Mouse (Mus musculus) left cerebral cortex, postnatal 14 days (tissue): ENCODE results near the gene Elk4. TPM values are rescaled to one million over a fixed set of nuclear protein-coding genes. Genes with fewer than 3 reads are reported as not detected.

Source experiments
- DNase-seq, 2 experiments: peaks; one replicate each; pipeline ENCODE4 v3.0.0; 2021 to 2022; ENCODE audit warnings: low spot score in 2 of 2, mixed read lengths in 1 of 2
- intact Hi-C: fragments of 180-260 bp; cut with DNase I; formaldehyde crosslinking; loops from one replicate; pipeline ENCODE4 v1.15.1; 2025
- total RNA-seq, 2 experiments: library from RNA; stranded (reverse); gene quantifications; 2 replicates each; pipeline ENCODE4 v1.2.3; 2021

Gene Elk4
- total RNA-seq, 2 experiments from 2014 or later, result 54.5 to 58.8 TPM

DNA sequence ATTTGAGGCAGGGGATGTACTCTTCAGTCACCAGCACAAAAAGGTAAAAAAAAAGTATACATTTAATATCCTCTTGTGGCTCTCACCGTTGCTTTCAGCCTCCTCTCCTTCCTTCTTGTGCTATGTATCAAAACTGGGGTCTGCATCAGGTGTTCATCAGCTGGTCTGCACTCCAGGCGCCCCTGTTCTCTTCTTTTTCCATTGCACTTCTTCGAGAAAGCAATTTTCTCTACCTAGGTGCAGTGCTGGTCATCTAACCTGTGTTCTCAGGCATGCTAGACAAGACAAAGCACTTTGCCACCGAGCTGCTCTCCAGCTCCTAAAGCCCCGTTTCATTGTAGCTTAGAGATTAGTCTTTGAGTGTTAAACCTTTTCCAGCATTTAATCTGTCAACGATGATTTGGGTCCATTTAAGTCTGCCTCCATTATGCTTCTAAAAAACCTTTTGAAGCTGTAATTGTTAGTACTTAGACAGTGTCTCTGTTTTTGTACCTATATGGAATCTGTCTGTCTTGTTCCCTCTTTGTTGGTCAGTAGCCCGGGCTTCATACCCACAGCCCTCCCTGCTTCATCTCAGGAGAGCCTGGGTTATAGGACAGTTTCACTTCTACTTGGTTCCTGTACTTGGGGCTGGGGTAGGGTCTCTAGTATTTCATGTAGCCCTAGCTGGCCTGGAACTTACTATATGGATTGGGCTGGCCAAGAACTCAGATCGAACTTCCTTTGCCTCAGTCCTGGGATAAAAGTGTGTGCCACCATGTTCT lies 1.7 kb downstream of the Elk4 start:
- intact Hi-C loops, result loop anchor here (5.0 kb wide), 1 partner anchor 33 kb away; no protein-coding TSS in a partner anchor
- no peak for DNase-seq

DNA sequence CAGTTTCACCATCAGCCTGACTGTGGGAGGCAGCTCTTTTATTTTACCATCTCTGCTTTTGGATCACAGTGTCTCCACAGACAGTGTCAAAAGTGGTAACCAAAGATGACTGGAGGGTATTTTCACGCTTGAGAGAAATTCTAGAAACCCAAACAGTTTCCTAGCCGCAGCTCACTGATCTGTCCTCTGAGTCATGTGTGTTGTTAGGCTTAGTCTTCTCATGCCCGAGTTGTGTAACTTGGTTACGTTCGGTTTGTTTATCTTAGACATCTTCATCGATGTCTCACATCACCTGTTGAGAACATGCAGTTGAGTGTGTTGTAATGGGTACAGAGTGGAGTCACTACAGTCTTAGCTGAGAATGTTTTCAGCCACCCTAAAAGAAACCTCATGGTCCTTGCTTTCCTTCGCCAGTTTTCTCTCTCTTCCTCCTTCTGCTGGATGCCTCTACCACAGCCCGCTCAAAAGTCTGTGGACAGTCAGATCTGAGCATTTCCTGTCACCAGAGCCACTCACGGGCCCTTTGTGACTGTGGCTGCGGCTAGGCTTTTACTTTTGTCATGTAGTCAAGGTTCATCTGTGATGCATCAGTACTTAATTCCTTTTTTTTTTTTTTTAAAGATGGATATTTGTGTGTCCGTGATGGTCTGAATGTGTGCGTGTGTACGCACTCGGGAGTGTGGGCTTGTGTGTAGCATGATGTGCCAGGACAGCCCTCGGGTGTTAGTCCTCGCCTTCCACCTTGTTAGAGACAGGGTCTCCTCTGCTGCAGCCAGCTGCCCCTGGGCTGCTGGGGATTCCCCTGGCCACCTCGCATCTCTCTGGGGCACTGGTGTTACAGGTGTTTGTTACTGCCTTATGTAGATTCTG lies 3.5 kb downstream of the Elk4 start:
- DNase-seq, result no peak
- intact Hi-C loops, result no loop called here

- intact Hi-C loops, result no loop called here
- no peak for DNase-seq
Measured at GRCm38 (mm10) chr1:132011785-132012184, 4.4 kb downstream of the Elk4 start.

DNA sequence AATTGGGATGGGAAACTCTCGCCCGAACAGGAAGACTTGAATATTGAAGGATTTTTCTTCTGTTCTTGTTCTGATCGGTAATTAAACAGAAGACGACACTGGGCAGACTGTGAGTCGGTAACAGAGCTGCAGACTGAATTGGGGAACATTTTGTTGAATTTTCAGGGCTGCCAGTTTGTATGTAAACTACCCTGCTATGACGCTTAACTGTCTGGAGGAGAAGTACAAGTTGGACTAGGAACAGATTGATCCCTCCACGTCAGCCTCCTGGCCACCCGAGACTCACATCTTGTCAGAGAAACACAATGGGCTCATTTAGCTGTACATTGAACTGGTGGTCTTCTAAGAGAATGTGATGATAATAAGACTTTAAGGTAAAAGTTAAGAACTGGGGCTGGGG lies 5.5 kb downstream of the Elk4 start:
- DNase-seq, result no peak
- intact Hi-C loops, result no loop called here

DNA sequence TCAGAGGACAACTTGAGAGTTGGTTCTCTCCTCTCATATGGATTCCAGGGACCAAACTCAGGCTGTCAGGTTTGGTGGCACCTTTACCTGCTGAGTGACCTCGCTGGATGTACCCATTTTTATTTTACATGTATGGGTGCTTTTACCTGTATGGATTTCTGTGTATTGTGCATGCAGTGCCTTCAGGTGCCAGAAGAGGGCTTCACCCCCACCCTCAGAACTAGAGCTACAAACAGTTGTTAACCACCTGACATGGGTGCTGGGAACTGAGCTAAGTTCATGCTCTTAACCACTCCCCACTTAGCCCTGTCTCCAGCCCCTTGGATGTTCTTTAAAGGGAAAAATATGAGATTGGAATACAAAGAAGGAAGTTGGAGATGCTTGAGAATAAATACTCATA lies 7.4 kb downstream of the Elk4 start:
- no peak for DNase-seq
- intact Hi-C loops, result no loop called here

GRCm38 (mm10) chr1:132016691-132017090 lies 9.3 kb downstream of the Elk4 start:
- no peak for DNase-seq
- intact Hi-C loops, result no loop called here

- no peak for DNase-seq
- intact Hi-C loops, result no loop called here
Measured at GRCm38 (mm10) chr1:132019876-132020275, 12.5 kb downstream of the Elk4 start.

GRCm38 (mm10) chr1:132022107-132022506 lies 14.7 kb downstream of the Elk4 start:
- no peak for DNase-seq
- intact Hi-C loops, result no loop called here

GRCm38 (mm10) chr1:132026925-132027646 lies 19.7 kb downstream of the Elk4 start:
- DNase-seq, result no peak
- intact Hi-C loops, result no loop called here

GRCm38 (mm10) chr1:132027978-132028377 lies 20.6 kb downstream of the Elk4 start:
- DNase-seq, result no peak
- intact Hi-C loops, result no loop called here

DNA sequence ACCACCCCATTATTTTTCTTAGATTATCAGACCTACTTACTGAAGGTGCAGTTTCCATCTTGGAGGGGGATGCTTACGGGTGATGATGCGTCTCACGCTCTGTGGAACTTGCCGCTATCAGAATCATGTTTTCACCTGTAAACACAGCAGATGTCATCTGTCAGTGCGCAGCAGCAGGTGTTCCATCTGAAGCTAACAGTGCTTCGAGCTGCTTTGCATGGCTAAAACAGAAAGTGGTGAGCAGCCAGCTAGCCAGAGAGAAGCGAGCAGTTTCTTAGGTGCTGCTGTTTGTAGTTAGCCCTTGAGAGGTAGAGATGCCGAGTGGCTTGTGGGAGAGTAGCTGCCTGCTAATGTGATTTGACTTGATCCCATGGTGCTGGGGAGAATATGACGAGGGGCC lies 21.0 kb downstream of the Elk4 start:
- DNase-seq, result no peak
- intact Hi-C loops, result no loop called here

DNA sequence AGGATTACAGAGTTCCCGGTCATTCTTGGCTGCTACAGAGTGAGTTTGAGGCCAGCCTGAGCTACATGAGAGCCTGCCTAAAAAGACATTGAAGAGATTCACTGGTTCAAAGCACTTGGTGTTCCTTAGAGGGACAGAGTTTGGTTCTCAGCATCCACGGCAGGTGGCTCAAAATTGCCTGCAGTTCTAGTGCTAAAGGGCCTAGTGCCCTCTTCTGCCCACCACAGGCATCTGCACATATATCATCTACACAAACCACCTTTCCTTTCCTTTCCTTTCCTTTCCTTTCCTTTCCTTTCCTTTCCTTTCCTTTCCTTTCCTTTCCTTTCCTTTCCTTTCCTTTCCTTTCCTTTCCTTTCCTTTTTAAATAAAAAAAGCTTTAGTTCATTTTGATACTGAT lies 23.2 kb downstream of the Elk4 start:
- intact Hi-C loops, result loop anchor here (10.0 kb wide), 1 partner anchor 96 kb away; no protein-coding TSS in a partner anchor
- no peak for DNase-seq

DNA sequence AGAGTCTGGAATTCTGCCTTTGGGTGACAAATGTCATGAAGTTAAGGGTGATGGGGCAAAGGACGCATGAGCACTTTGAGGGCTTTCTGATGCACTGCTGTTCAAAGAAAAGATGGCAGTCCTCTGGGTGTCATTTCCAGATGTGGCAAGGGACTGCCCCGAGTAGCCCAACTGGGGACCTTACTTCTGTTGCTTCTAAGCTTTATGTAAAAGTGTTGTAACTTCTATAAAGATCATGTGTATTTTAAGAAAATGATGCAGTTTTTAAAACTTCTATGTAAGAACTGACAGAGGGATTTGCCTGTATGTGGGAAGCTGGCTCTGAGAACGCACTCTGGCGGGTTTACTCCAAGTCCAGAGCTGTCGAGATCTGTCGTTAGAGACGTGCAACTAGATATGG lies 24.8 kb downstream of the Elk4 start:
- intact Hi-C loops, result loop anchor here (10.0 kb wide), 1 partner anchor 97 kb away; no protein-coding TSS in a partner anchor
- DNase-seq, result no peak

DNA sequence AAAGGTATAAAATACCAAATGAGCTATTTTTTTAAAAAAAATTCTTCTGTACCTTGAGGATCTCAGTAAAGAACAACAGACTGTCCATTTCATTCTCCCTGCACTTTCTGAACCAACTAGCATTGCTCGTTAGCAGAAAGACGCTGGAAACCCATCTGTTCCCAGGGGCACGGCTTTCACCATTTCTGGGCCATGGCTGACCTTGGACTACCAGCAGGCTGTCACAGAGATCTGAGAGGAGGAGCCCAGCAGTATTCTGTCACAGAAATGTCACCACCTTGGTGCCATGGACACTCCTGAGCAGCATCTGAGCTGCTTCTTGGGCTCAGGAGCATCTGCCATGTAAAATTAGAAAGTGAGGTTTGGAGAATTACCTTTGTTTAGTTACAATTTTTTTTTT lies 30.3 kb downstream of the Elk4 start:
- intact Hi-C loops, result loop anchor here (10.0 kb wide), 1 partner anchor 103 kb away; no protein-coding TSS in a partner anchor
- no peak for DNase-seq

GRCm38 (mm10) chr1:132038753-132039152 lies 31.3 kb downstream of the Elk4 start:
- intact Hi-C loops, result loop anchor here (10.0 kb wide), 1 partner anchor 104 kb away; no protein-coding TSS in a partner anchor
- no peak for DNase-seq

DNA sequence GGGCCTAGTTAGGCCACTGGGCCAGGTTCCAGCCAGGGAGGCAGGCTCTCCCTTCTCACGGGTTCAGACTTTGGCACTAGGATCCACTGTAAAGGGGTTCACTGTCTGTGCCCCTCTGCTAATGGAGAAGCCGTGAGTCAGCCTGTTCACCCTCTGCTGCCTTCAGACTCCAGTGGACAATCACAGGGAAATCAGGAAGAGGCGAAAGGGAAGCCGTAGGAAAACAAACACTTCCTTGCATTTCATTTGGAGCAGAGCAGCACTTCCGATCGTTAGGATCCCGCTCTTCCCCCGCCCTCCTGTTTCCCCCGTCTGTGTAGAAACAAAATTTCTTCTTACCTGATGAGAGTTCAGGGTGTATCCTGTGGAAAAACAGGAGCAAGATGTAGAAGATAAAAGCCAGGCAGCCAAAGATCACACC lies 32.8 kb downstream of the Elk4 start:
- DNase-seq, result no peak
- intact Hi-C loops, result loop anchor here (5.0 kb wide), 1 partner anchor 33 kb away; the partner anchor contains the start of gene Elk4

DNA sequence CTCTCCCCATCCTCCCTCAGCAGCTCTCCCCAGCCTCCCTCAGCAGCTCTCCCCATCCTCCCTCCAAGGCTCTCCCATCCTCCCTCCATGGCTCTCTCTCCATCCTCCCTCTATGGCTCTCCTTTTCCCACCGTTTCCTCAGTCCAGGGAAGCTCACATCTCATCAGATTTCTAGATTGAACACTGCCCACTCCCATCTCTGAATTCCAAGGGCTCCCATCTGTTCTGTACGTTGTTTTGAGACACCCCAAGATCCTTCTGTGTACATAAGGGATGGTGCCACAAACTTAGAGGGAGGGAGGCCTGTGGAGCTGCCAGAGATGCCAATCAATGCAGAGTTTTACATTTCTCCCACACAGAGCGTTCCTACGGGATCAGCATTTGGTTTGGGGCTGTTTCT lies 36.4 kb downstream of the Elk4 start:
- DNase-seq, result peak; percentile 51 to 70

GRCm38 (mm10) chr1:132046143-132046735 lies 38.8 kb downstream of the Elk4 start:
- intact Hi-C loops, result loop anchor here (2.0 kb wide), 1 partner anchor 51 kb away; no protein-coding TSS in a partner anchor
- peak in 1 of 2 experiments; percentile 72 for DNase-seq

More for the DNA sequence above, 36.4 kb downstream of the Elk4 start:
- intact Hi-C loops, result loop anchor here (5.0 kb wide), 1 partner anchor 36 kb away; the partner anchor contains the start of gene Elk4

- intact Hi-C loops, result no loop called here
- no peak for DNase-seq
Measured at GRCm38 (mm10) chr1:132051746-132052145, 44.3 kb downstream of the Elk4 start.
